Mouse (Mus musculus): ENCODE measurements around the gene Tspan18.

DNA sequence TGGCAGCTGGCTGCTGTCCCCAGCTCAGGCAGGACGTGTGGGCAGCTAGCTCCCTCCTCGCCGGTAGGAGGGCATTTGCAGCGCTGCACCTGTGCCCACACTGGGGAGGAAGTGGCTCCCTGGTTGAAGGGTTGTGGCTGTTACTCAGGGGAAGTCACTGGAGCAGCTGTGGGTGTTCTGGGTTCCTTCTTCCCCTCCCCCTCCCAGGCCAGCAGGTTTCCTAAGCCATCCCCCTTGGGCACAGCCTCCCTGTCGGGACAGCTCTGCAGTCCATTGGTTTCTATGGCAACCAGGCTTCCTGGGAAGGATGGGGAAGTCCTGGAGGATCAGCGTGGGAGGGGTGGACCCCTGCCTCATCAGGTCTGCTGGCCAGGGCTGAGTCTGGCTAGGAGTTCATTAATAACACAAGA lies 141.6 kb downstream of the Tspan18 start:
- TF ChIP-seq CTCF (IDR thresholded peaks at IDR 0.05; ENCODE audit: low read depth, low read length) (no peak), POLR2A (IDR thresholded peaks at IDR 0.05; ENCODE audit: extremely low read depth, insufficient read depth, low read length) (no peak)

Data from liver, adult 2 months (tissue).